Mouse (Mus musculus) heart, embryonic 11.5 days (tissue): ENCODE measurements at regions not wholly inside any gene's neighbourhood (a gene's known extent, or its start where the extent isn't known, plus 50 kb on each side); places are given as distances from the start of the nearest gene placed in this dataset.

Source experiments
- ATAC-seq: fragments of 200-750 bp; cut with Nextera tagmentation; replicated peaks from 2 replicates; pipeline ENCODE4 v1.8.0; 2017; ENCODE audit warnings: moderate library complexity; ENCODE audit not compliant: insufficient number of reproducible peaks, low FRiP score, low TSS enrichment
- H3K27ac ChIP-seq: fragments of 300-500 bp; sonication (generic); 2 replicates; pipeline ENCODE4 v1.5.1; 2014; ENCODE audit warnings: mild to moderate bottlenecking, low read depth, low read length
- H3K27me3 ChIP-seq: fragments of 300-500 bp; sonication (generic); 2 replicates; pipeline ENCODE4 v1.6.1; 2014; ENCODE audit warnings: mild to moderate bottlenecking, low read length, mixed read lengths; ENCODE audit not compliant: control insufficient read depth, insufficient read depth
- H3K36me3 ChIP-seq: fragments of 300-500 bp; sonication (generic); 2 replicates; pipeline ENCODE4 v1.6.1; 2014; ENCODE audit warnings: mild to moderate bottlenecking, low read length, moderate library complexity, mixed read lengths; ENCODE audit not compliant: control insufficient read depth, insufficient read depth
- H3K4me1 ChIP-seq: fragments of 300-500 bp; sonication (generic); 2 replicates; pipeline ENCODE4 v1.6.1; 2014; ENCODE audit warnings: low read length; ENCODE audit not compliant: control insufficient read depth, insufficient read depth
- H3K4me2 ChIP-seq: fragments of 300-500 bp; sonication (generic); 2 replicates; pipeline ENCODE4 v1.6.1; 2014; ENCODE audit warnings: mild to moderate bottlenecking, moderate library complexity
- H3K4me3 ChIP-seq: fragments of 300-500 bp; sonication (generic); 2 replicates; pipeline ENCODE4 v1.5.1; 2014; ENCODE audit warnings: low read depth, low read length
- H3K9ac ChIP-seq: fragments of 300-500 bp; sonication (generic); 2 replicates; pipeline ENCODE4 v1.6.1; 2014; ENCODE audit warnings: mild to moderate bottlenecking, low read depth, low read length, moderate library complexity
- H3K9me3 ChIP-seq: fragments of 300-500 bp; sonication (generic); replicated peaks from 2 replicates; pipeline ENCODE4 v1.6.1; 2016; ENCODE audit warnings: low read length; ENCODE audit not compliant: control insufficient read depth
- WGBS: fragments of 180-500 bp; shearing (Covaris S2); extraction: QIAGEN DNeasy Blood & Tissue Kit; methylation state at CpG from one replicate; pipeline ENCODE4 v1.1.7; 2014; ENCODE audit not compliant: insufficient replicate concordance; 5-methylcytosine and 5-hydroxymethylcytosine counted together

GRCm38 (mm10) chr12:58804068-58804467 is 207.7 kb downstream of the Sec23a start:
- no peak overlapping the region for H3K4me3 ChIP-seq
- H3K36me3 ChIP-seq: no peaks in the 10 kb centered on the region
- no peaks in the 10 kb centered on the region for H3K9me3 ChIP-seq
- no peak for ATAC-seq
- WGBS: 77% methylated on average over 6 of the region's 6 CpGs
- H3K4me2 ChIP-seq: no peak overlapping the region
- no peaks in the 10 kb centered on the region for H3K4me1 ChIP-seq
- H3K27ac ChIP-seq: no peak overlapping the region
- H3K9ac ChIP-seq: no peak overlapping the region
- H3K27me3 ChIP-seq: no peaks in the 10 kb centered on the region

- no peaks in the 10 kb centered on the region for H3K4me1 ChIP-seq
- no peak overlapping the region for H3K27ac ChIP-seq
- ATAC-seq: 0 out of 2 replicates have a peak, but pooled peaks have one; percentile 22
- 35% methylated on average over 4 of the region's 4 CpGs for WGBS
- no peaks in the 10 kb centered on the region for H3K36me3 ChIP-seq
- no peak overlapping the region for H3K9ac ChIP-seq
- no peak overlapping the region for H3K4me3 ChIP-seq
- H3K27me3 ChIP-seq: no peaks in the 10 kb centered on the region
- no peak overlapping the region for H3K4me2 ChIP-seq
- no peaks in the 10 kb centered on the region for H3K9me3 ChIP-seq
These were observed 209.4 kb downstream of the Sec23a start for GRCm38 (mm10) chr12:58802410-58802809.
